Mouse (Mus musculus) C2C12 (cell line): ENCODE results near the gene Tmem168. TPM values are rescaled to one million over a fixed set of nuclear protein-coding genes. Genes with fewer than 3 reads are reported as not detected.
A peak's percentile ranks its signal among the peaks of the same experiment; 100 is the strongest.

Experiments
- H3K27me3 ChIP-seq: one replicate; pipeline ENCODE4 v1.6.1; 2011; ENCODE audit not compliant: control insufficient read depth, insufficient read depth, insufficient read length
- H3K36me3 ChIP-seq: one replicate; pipeline ENCODE4 v1.6.1; 2011; ENCODE audit not compliant: control insufficient read depth, insufficient read depth
- H3K4me3 ChIP-seq: one replicate; pipeline ENCODE4 v1.5.1; 2011; ENCODE audit warnings: mild to moderate bottlenecking, control low read depth; ENCODE audit not compliant: poor library complexity, insufficient read depth, severe bottlenecking
- H3K79me2 ChIP-seq: one replicate; pipeline ENCODE4 v1.6.1; 2011; ENCODE audit not compliant: control insufficient read depth, insufficient read depth
- H3K79me3 ChIP-seq: one replicate; pipeline ENCODE4 v1.6.1; 2011; ENCODE audit warnings: low read depth, control low read depth
- H3ac ChIP-seq: one replicate; pipeline ENCODE3; 2011; ENCODE audit warnings: low read depth; ENCODE audit not compliant: control insufficient read depth, insufficient read length
- CEBPB ChIP-seq: IDR thresholded peaks from one replicate; pipeline ENCODE4 v1.6.1; 2011; ENCODE audit warnings: low read depth, mild to moderate bottlenecking, control low read depth, moderate library complexity
- CTCF ChIP-seq: IDR thresholded peaks from one replicate; pipeline ENCODE4 v1.5.1; 2011; ENCODE audit not compliant: control insufficient read depth, insufficient read depth, insufficient read length
- FOSL1 ChIP-seq: IDR thresholded peaks from one replicate; pipeline ENCODE4 v1.8.0; 2011; ENCODE audit warnings: mild to moderate bottlenecking, low read length; ENCODE audit not compliant: poor library complexity, insufficient read depth, severe bottlenecking
- MAX ChIP-seq: IDR thresholded peaks from one replicate; pipeline ENCODE4 v1.6.1; 2011; ENCODE audit warnings: mild to moderate bottlenecking, control low read depth
- MYOD1 ChIP-seq: IDR thresholded peaks from one replicate; pipeline ENCODE4 v1.6.1; 2011; ENCODE audit warnings: low read depth; ENCODE audit not compliant: control insufficient read depth, insufficient read length
- MYOG ChIP-seq: IDR thresholded peaks from one replicate; pipeline ENCODE4 v1.6.1; 2011; ENCODE audit not compliant: control insufficient read depth, insufficient read length; ENCODE audit errors: extremely low read depth
- USF1 ChIP-seq: IDR thresholded peaks from one replicate; pipeline ENCODE4 v1.6.1; 2011; ENCODE audit warnings: low read depth, mild to moderate bottlenecking, control low read depth, moderate library complexity
- polyA plus RNA-seq: library from polyadenylated mRNA; unstranded; fragments of >200 nt; fragmentation: generic; extraction: Trizol; gene quantifications from one replicate; pipeline ENCODE4 v1.2.1, GENCODE M21; 2012; ENCODE audit warnings: missing spikeins

Gene Tmem168
- polyA plus RNA-seq, 1 experiment, result 6.6 TPM

- Histone ChIP-seq H3ac (no peak overlapping the region), H3K79me2 (no peaks in the 10 kb centered on the region), H3K79me3 (no peaks in the 10 kb centered on the region), H3K4me3 (no peak overlapping the region), H3K36me3 (peaks cover 27% of the 10 kb centered on the region), H3K27me3 (no peaks in the 10 kb centered on the region)
- TF ChIP-seq CEBPB, result no peak
- peak; percentile 40 for TF ChIP-seq MYOD1
Measured at GRCm38 (mm10) chr6:13632571-13632970, 24.7 kb upstream of the Tmem168 start.

- Histone ChIP-seq H3K27me3 (no peaks in the 10 kb centered on the region), H3ac (no peak overlapping the region), H3K79me2 (no peaks in the 10 kb centered on the region), H3K36me3 (peaks cover 33% of the 10 kb centered on the region), H3K79me3 (no peaks in the 10 kb centered on the region), H3K4me3 (no peak overlapping the region)
- TF ChIP-seq MYOD1 (no peak), FOSL1 (no peak), MAX (no peak), USF1 (no peak), CEBPB (no peak), MYOG (no peak), CTCF (no peak)
Measured at GRCm38 (mm10) chr6:13630607-13631006, 22.7 kb upstream of the Tmem168 start.

DNA sequence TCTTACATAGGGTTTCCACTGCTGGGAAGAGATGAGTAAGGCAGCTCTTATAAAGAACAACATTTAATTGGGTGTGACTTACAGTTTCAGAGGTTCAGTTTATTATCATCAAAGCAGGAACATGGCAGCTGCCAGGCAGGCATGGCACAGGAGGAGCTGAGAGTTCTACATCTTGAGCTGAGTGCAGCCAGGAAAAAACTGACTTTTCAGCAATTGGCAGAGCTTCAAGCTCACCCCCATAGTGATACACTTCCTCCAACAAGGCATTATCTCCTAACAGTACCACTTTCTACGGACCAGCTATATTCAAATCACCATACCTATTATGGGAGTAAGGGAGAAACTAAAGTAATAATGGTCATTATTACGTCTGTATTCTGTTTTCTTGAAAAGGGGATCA, 11.7 kb upstream of the Tmem168 start:
- Histone ChIP-seq H3ac (no peak overlapping the region), H3K79me3 (no peaks in the 10 kb centered on the region), H3K79me2 (no peaks in the 10 kb centered on the region), H3K36me3 (no peaks in the 10 kb centered on the region), H3K4me3 (no peak overlapping the region), H3K27me3 (no peaks in the 10 kb centered on the region)
- no peak for TF ChIP-seq USF1
- TF ChIP-seq CEBPB, result no peak
- no peak for TF ChIP-seq MYOD1

DNA sequence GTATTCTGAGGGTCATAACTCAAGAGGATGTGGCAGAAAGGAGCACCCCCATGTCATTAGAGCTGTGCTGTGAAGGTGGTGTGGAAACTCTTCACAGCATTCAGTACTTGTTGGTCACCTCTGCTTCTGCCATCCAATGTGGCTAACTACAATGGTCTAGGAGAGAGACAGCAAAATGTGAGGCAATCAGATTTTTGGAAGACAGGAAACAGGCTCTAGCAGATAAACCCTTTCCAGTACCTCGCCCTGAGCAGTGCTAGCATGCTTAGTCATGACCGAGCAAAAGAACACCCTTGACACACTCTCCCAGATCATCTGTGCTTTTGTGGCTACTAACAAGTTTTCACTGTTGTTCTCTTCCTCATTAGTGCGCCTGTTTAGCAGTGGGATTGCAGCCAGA, 9.2 kb upstream of the Tmem168 start:
- H3K79me3 ChIP-seq, result no peaks in the 10 kb centered on the region
- no peaks in the 10 kb centered on the region for H3K27me3 ChIP-seq
- TF ChIP-seq MYOG, result no peak
- no peak for TF ChIP-seq MAX
- TF ChIP-seq CTCF, result no peak
- TF ChIP-seq CEBPB, result no peak
- TF ChIP-seq FOSL1, result no peak
- TF ChIP-seq USF1, result no peak
- no peak for TF ChIP-seq MYOD1
- no peaks in the 10 kb centered on the region for H3K79me2 ChIP-seq
- no peak overlapping the region for H3ac ChIP-seq
- H3K36me3 ChIP-seq, result no peaks in the 10 kb centered on the region
- no peak overlapping the region for H3K4me3 ChIP-seq

- H3K4me3 ChIP-seq, result no peak overlapping the region
- no peaks in the 10 kb centered on the region for H3K79me2 ChIP-seq
- no peak for TF ChIP-seq MYOG
- TF ChIP-seq MYOD1, result no peak
- no peaks in the 10 kb centered on the region for H3K36me3 ChIP-seq
- no peaks in the 10 kb centered on the region for H3K27me3 ChIP-seq
- H3K79me3 ChIP-seq, result no peaks in the 10 kb centered on the region
- H3ac ChIP-seq, result no peak overlapping the region
Measured at GRCm38 (mm10) chr6:13614568-13614967, 6.7 kb upstream of the Tmem168 start.

- H3K27me3 ChIP-seq, result no peaks in the 10 kb centered on the region
- H3ac ChIP-seq, result no peak overlapping the region
- no peaks in the 10 kb centered on the region for H3K36me3 ChIP-seq
- no peaks in the 10 kb centered on the region for H3K79me2 ChIP-seq
- H3K79me3 ChIP-seq, result no peaks in the 10 kb centered on the region
- H3K4me3 ChIP-seq, result no peak overlapping the region
- TF ChIP-seq MAX, result no peak
- TF ChIP-seq FOSL1, result no peak
- no peak for TF ChIP-seq USF1
- TF ChIP-seq MYOD1, result no peak
- TF ChIP-seq CTCF, result no peak
Measured at GRCm38 (mm10) chr6:13613671-13614070, 5.8 kb upstream of the Tmem168 start.

DNA sequence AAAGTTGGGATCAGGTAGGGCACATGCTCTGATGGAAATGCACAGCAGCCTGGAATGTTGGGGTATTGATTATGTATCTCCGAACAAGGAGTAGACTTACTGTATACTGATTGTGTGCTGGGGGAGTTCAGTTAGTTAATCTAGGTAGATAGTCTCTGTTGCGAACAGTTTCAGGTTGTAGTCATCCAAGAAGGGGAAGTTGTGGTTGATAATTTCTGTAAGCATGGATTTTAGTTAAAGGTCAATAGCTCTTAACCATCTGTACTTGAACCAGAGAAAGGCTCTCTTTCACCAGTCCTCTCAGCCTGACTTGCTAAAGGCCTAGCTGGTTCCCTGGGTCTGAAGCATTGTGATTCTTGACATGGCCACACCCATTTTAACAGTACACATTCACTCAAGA, 3.0 kb upstream of the Tmem168 start:
- peaks cover under 1% of the 10 kb centered on the region for H3K36me3 ChIP-seq
- TF ChIP-seq MAX (no peak), CTCF (no peak), USF1 (no peak), FOSL1 (no peak), CEBPB (no peak), MYOD1 (no peak), MYOG (no peak)
- no peak overlapping the region for H3K4me3 ChIP-seq
- peaks cover 17% of the 10 kb centered on the region for H3K79me2 ChIP-seq
- peaks cover 8% of the 10 kb centered on the region for H3K79me3 ChIP-seq
- H3ac ChIP-seq, result no peak overlapping the region
- no peaks in the 10 kb centered on the region for H3K27me3 ChIP-seq
